Comparison of ENCODE assay signal across 11 mouse cellular contexts in genomic region chr1:92799653-92800052, GRCm38 (mm10). TPM values are rescaled to one million over a fixed set of nuclear protein-coding genes. Genes with fewer than 3 reads are reported as not detected.
DNase-seq lines count a peak whose midpoint lies in the region; ATAC-seq lines count a peak whose summit lies in the region.
"Had no signal": no experiment of that assay in that cellular context is flagged by ENCODE, and none has a peak within 500 bp of the region (broad histone marks: within the 10 kb centered on the region; RNA-seq: fewer than 3 reads in every experiment).

No protein-coding gene starts in this region.

- DNase-seq in frontal cortex, postnatal 10 days (ENCODE audit: low spot score in 2 of 2) = no peak
- DNase-seq in 3T3-L1 (ENCODE audit: low read depth, low spot score) = peak; percentile 98
- DNase-seq in adrenal gland, postnatal 14 days = peak; percentile 60
- DNase-seq in left cerebral cortex, adult 9 months (ENCODE audit: low spot score in 2 of 2) = peak; percentile 46 to 55
- DNase-seq in yolk sac, embryonic 10.5 days (ENCODE audit: low spot score) = no peak
- no peak for DNase-seq in thymus, postnatal 4 days
- DNase-seq in gastrocnemius, adult 18-20 months (ENCODE audit: low spot score) = no peak
- DNase-seq: gastrocnemius, postnatal 10 days had no signal

- ATAC-seq in frontal cortex, adult (ENCODE audit: low TSS enrichment) = peak; percentile 96
- ATAC-seq: CD4-positive, CD25-positive, alpha-beta regulatory T cell, adult 4 months; intestine, embryonic 16.5 days had no signal

RNA-seq across cellular contexts. Expression of gene Gpc1, which starts 31.8 kb away (rescaled TPM):
- total RNA-seq in adrenal gland, postnatal 14 days (2021) = 41.9 and 43.2 TPM in 2 replicates
- total RNA-seq in gastrocnemius, adult 18-20 months (2021) = 100 to 1,000 TPM; 223 to 227 TPM

Comparison
In these comparisons a context has a peak if more than half of its experiments do, and no peak if none do; other contexts are left out.
1. DNase-seq: peak in 3T3-L1 (single experiment), adrenal gland, postnatal 14 days (single experiment) and left cerebral cortex, adult 9 months (2 of 2); none in frontal cortex, postnatal 10 days (0 of 2), yolk sac, embryonic 10.5 days (single experiment), thymus, postnatal 4 days (single experiment) and gastrocnemius, adult 18-20 months (single experiment).